Mouse (Mus musculus) embryonic fibroblast, embryonic 13.5 days (primary cell): Measurements from ENCODE around the gene H2-DMb2.

ENCODE experiments used
- CTCF ChIP-seq: IDR thresholded peaks from 2 replicates; pipeline ENCODE4 v1.5.1; 2011; ENCODE audit warnings: mild to moderate bottlenecking, control low read depth, low read length, moderate library complexity, borderline replicate concordance; ENCODE audit not compliant: insufficient read depth
- POLR2A ChIP-seq: IDR thresholded peaks from 2 replicates; pipeline ENCODE4 v1.6.1; 2011; ENCODE audit warnings: low read depth, mild to moderate bottlenecking, control low read depth, low read length, moderate library complexity

- TF ChIP-seq CTCF (no peak), POLR2A (no peak)
Measured at GRCm38 (mm10) chr17:34096497-34097010, 46.6 kb upstream of the H2-DMb2 start.
